8 mouse cellular contexts compared by ENCODE assay signal in genomic region chr13:34131708-34132060, GRCm38 (mm10). TPM values are rescaled to one million over a fixed set of nuclear protein-coding genes. Genes with fewer than 3 reads are reported as not detected.
DNase-seq lines count a peak whose midpoint lies in the region; ATAC-seq lines count a peak whose summit lies in the region.

No protein-coding gene starts in this region.

- peak overlapping the region; percentile 89 for H3K27ac ChIP-seq in heart, embryonic 10.5 days
- peak overlapping the region; percentile 100 for H3K27ac ChIP-seq in midbrain, embryonic 11.5 days (ENCODE audit: low read depth, low read length)
- peak overlapping the region; percentile 53; the same call in 1 of the 2 replicates for H3K27ac ChIP-seq in stomach, embryonic 15.5 days

- peak; percentile 59 for ATAC-seq in midbrain, embryonic 11.5 days (ENCODE audit: low FRiP score)
- no peak for ATAC-seq in stomach, embryonic 15.5 days (ENCODE audit: insufficient read depth, low FRiP score, low read depth)

- intact Hi-C loops in left cerebral cortex, postnatal 10 days (cut with DNase I) = no loop called here

- peaks cover 4% of the 10 kb centered on the region; the same call in 1 of the 2 replicates for H3K36me3 ChIP-seq in heart, embryonic 10.5 days
- no peaks in the 10 kb centered on the region; the same call in 1 of the 2 replicates for H3K36me3 ChIP-seq in midbrain, embryonic 11.5 days (ENCODE audit: control insufficient read depth, insufficient read depth, low read length)
- H3K36me3 ChIP-seq in stomach, embryonic 15.5 days = no peaks in the 10 kb centered on the region

- H3K4me2 ChIP-seq in midbrain, embryonic 11.5 days = peak overlapping the region; percentile 96
- peak overlapping the region; percentile 86 for H3K4me2 ChIP-seq in stomach, embryonic 15.5 days

- peak overlapping the region; percentile 80 for H3K4me3 ChIP-seq in heart, embryonic 10.5 days
- peak overlapping the region; percentile 95 for H3K4me3 ChIP-seq in midbrain, embryonic 11.5 days (ENCODE audit: low read depth, low read length)
- H3K4me3 ChIP-seq in stomach, embryonic 15.5 days (replicated peaks) = peak overlapping the region; percentile 63

- DNase-seq in left cerebral cortex, postnatal 10 days (ENCODE audit: extremely low spot score in 1 of 2, low spot score in 2 of 2) = peak; percentile 63 to 85
- no peak for DNase-seq in left cerebral cortex, adult 18-20 months (ENCODE audit: low spot score in 2 of 2)
- peak; percentile 62 for DNase-seq in brain, adult 2 months (ENCODE audit: low read depth, low spot score)
- no peak for DNase-seq in heart, embryonic 10.5 days (ENCODE audit: low spot score)
- peak; percentile 29 for DNase-seq in kidney, postnatal 14 days
- no peak for DNase-seq in midbrain, embryonic 11.5 days (ENCODE audit: low spot score, missing footprints)
- DNase-seq in cerebellum, adult 11-12 months = no peak

- H3K9ac ChIP-seq in midbrain, embryonic 11.5 days (ENCODE audit: low read length) = peak overlapping the region; percentile 85
- H3K9ac ChIP-seq in stomach, embryonic 15.5 days = peak overlapping the region; percentile 2; the same call in 1 of the 2 replicates

- peaks cover 11% of the 10 kb centered on the region; the same call in 1 of the 2 replicates for H3K27me3 ChIP-seq in heart, embryonic 10.5 days (ENCODE audit: insufficient read depth, poor library complexity, severe bottlenecking)
- no peaks in the 10 kb centered on the region for H3K27me3 ChIP-seq in midbrain, embryonic 11.5 days (ENCODE audit: control insufficient read depth, insufficient read depth, low read length)
- H3K27me3 ChIP-seq in stomach, embryonic 15.5 days (replicated peaks) = peaks cover 10% of the 10 kb centered on the region

- no peaks in the 10 kb centered on the region for H3K9me3 ChIP-seq in heart, embryonic 10.5 days
- no peaks in the 10 kb centered on the region for H3K9me3 ChIP-seq in midbrain, embryonic 11.5 days (ENCODE audit: control insufficient read depth, low read length)
- H3K9me3 ChIP-seq in stomach, embryonic 15.5 days = no peaks in the 10 kb centered on the region

- H3K4me1 ChIP-seq in heart, embryonic 10.5 days = peaks cover 40% of the 10 kb centered on the region
- H3K4me1 ChIP-seq in midbrain, embryonic 11.5 days (ENCODE audit: control insufficient read depth, insufficient read depth, low read length) = peaks cover 23% of the 10 kb centered on the region
- peaks cover 25% of the 10 kb centered on the region for H3K4me1 ChIP-seq in stomach, embryonic 15.5 days

- WGBS in heart, embryonic 10.5 days = 1% methylated on average over 10 of the region's 10 CpGs
- under 1% methylated on average over 10 of the region's 10 CpGs for WGBS in midbrain, embryonic 11.5 days
- 7% methylated on average over 10 of the region's 10 CpGs for WGBS in stomach, embryonic 15.5 days

RNA-seq across cellular contexts. Expression of gene Tubb2b, which starts 1.4 kb away (rescaled TPM):
- total RNA-seq in left cerebral cortex, postnatal 10 days (2021) = 1,000 to 10,000 TPM; 1,287 to 1,419 TPM
- total RNA-seq in left cerebral cortex, adult 18-20 months (2021) = 100 to 1,000 TPM; 169 to 171 TPM
- 18.8 and 30.7 TPM in 2 replicates for polyA plus RNA-seq in heart, embryonic 10.5 days (2016; fragmentation: Nextera tagmentation; extraction: Ambion mirVana)
- 307 and 321 TPM in 2 replicates for polyA plus RNA-seq in midbrain, embryonic 11.5 days (2014; fragmentation: Nextera tagmentation; extraction: Ambion mirVana)
- 30.4 and 31.3 TPM in 2 replicates for polyA plus RNA-seq in stomach, embryonic 15.5 days (2015; fragmentation: Nextera tagmentation; extraction: Ambion mirVana)

RNA-seq across cellular contexts. Expression of gene Psmg4, which starts 31.1 kb away (rescaled TPM):
- 10 to 100 TPM; 29.5 to 30.0 TPM for total RNA-seq in left cerebral cortex, postnatal 10 days (2021)
- total RNA-seq in left cerebral cortex, adult 18-20 months (2021) = 10 to 100 TPM; 17.0 to 20.6 TPM
- 66.6 and 70.3 TPM in 2 replicates for polyA plus RNA-seq in heart, embryonic 10.5 days (2016; fragmentation: Nextera tagmentation; extraction: Ambion mirVana)
- 115 and 120 TPM in 2 replicates for polyA plus RNA-seq in midbrain, embryonic 11.5 days (2014; fragmentation: Nextera tagmentation; extraction: Ambion mirVana)
- 72.6 and 82.4 TPM in 2 replicates for polyA plus RNA-seq in stomach, embryonic 15.5 days (2015; fragmentation: Nextera tagmentation; extraction: Ambion mirVana)

RNA-seq across cellular contexts. Expression of gene Tubb2a, which starts 53.9 kb away (rescaled TPM):
- 1,000 to 10,000 TPM; 2,795 to 2,863 TPM for total RNA-seq in left cerebral cortex, postnatal 10 days (2021)
- total RNA-seq in left cerebral cortex, adult 18-20 months (2021) = 100 to 1,000 TPM; 781 to 791 TPM
- 99.4 and 115 TPM in 2 replicates for polyA plus RNA-seq in heart, embryonic 10.5 days (2016; fragmentation: Nextera tagmentation; extraction: Ambion mirVana)
- 398 and 417 TPM in 2 replicates for polyA plus RNA-seq in midbrain, embryonic 11.5 days (2014; fragmentation: Nextera tagmentation; extraction: Ambion mirVana)
- polyA plus RNA-seq in stomach, embryonic 15.5 days (2015; fragmentation: Nextera tagmentation; extraction: Ambion mirVana) = 182 and 192 TPM in 2 replicates

Comparison
In these comparisons a context has a peak if more than half of its experiments do, and no peak if none do; other contexts are left out.
1. DNase-seq: peak in left cerebral cortex, postnatal 10 days (2 of 2), brain, adult 2 months (single experiment) and kidney, postnatal 14 days (single experiment); none in left cerebral cortex, adult 18-20 months (0 of 2), heart, embryonic 10.5 days (single experiment), midbrain, embryonic 11.5 days (single experiment) and cerebellum, adult 11-12 months (single experiment).
2. Peak in every context shown above with its lines, with median percentiles within 50 percentile points of each other: H3K27ac ChIP-seq and H3K4me3 ChIP-seq.